Mouse (Mus musculus): ENCODE measurements at regions not wholly inside any gene's neighbourhood (a gene's known extent, or its start where the extent isn't known, plus 50 kb on each side); places are given as distances from the start of the nearest gene placed in this dataset.

- no peak for TF ChIP-seq ZKSCAN1 (IDR thresholded peaks at IDR 0.05; ENCODE audit: borderline replicate concordance, low read depth, low read length)
- TF ChIP-seq CTCF (conservative IDR thresholded peaks at IDR 0.05 in 1 of 2, IDR thresholded peaks at IDR 0.05 in 1 of 2; ENCODE audit: low read depth in 2 of 2, low read length in 2 of 2): no peak
- no peak for TF ChIP-seq RCOR1 (conservative IDR thresholded peaks at IDR 0.05; ENCODE audit: low read depth, low read length)
- no peak for TF ChIP-seq POLR2A (IDR thresholded peaks at IDR 0.05; ENCODE audit: low read depth, low read length)
- TF ChIP-seq ETS1 (conservative IDR thresholded peaks at IDR 0.05; ENCODE audit: low read depth, low read length): no peak
- no peak for TF ChIP-seq MEF2A (IDR thresholded peaks at IDR 0.05; ENCODE audit: borderline replicate concordance, low read depth, low read length)
- no peak for TF ChIP-seq ZMIZ1 (IDR thresholded peaks at IDR 0.05; ENCODE audit: low read depth, low read length)
These were observed 199.1 kb upstream of the Tox3 start for GRCm38 (mm10) chr8:90547276-90547675.

Measured in CH12.LX (cell line).